Mouse (Mus musculus) lung, embryonic 14.5 days (tissue): ENCODE measurements around the gene Ppp1r1c. TPM values are rescaled to one million over a fixed set of nuclear protein-coding genes. Genes with fewer than 3 reads are reported as not detected.

Experiments
- ATAC-seq: fragments of 200-750 bp; cut with Nextera tagmentation; 2 replicates; pipeline ENCODE4 v1.8.0; 2017; ENCODE audit warnings: mild to moderate bottlenecking, moderate TSS enrichment, moderate library complexity; ENCODE audit not compliant: insufficient read depth
- DNase-seq: peaks from one replicate; pipeline ENCODE4 v3.0.0-alpha.2; 2015
- H3K27ac ChIP-seq: fragments of 300-500 bp; sonication (generic); 2 replicates; pipeline ENCODE4 v1.5.1; 2014; ENCODE audit warnings: low read depth, mild to moderate bottlenecking, moderate library complexity
- H3K27me3 ChIP-seq: fragments of 300-500 bp; sonication (generic); 2 replicates; pipeline ENCODE4 v1.6.1; 2014; ENCODE audit warnings: low read length, control low read depth; ENCODE audit not compliant: insufficient read depth
- H3K36me3 ChIP-seq: fragments of 300-500 bp; sonication (generic); 2 replicates; pipeline ENCODE4 v1.6.1; 2014; ENCODE audit warnings: control low read depth; ENCODE audit not compliant: insufficient read depth
- H3K4me1 ChIP-seq: fragments of 300-500 bp; sonication (generic); 2 replicates; pipeline ENCODE4 v1.6.1; 2014; ENCODE audit warnings: antibody characterized with exemption, control low read depth; ENCODE audit not compliant: insufficient read depth
- H3K4me2 ChIP-seq: fragments of 300-500 bp; sonication (generic); 2 replicates; pipeline ENCODE4 v1.6.1; 2014; ENCODE audit warnings: mild to moderate bottlenecking
- H3K4me3 ChIP-seq: fragments of 300-500 bp; sonication (generic); 2 replicates; pipeline ENCODE4 v1.5.1; 2014; ENCODE audit warnings: low read depth, low read length
- H3K9ac ChIP-seq: fragments of 300-500 bp; sonication (generic); 2 replicates; pipeline ENCODE4 v1.6.1; 2014
- H3K9me3 ChIP-seq: fragments of 300-500 bp; sonication (generic); 2 replicates; pipeline ENCODE4 v1.6.1; 2016; ENCODE audit warnings: low read depth, low read length, control low read depth
- CTCF ChIP-seq: IDR thresholded peaks from 2 replicates; pipeline ENCODE4 v1.5.1; 2016; ENCODE audit warnings: antibody characterized with exemption, low read depth
- WGBS: fragments of 180-500 bp; shearing (Covaris S2); extraction: QIAGEN DNeasy Blood & Tissue Kit; methylation state at CpG from one replicate; pipeline ENCODE4 v1.1.7; 2014; 5-methylcytosine and 5-hydroxymethylcytosine counted together
- polyA plus RNA-seq: library from polyadenylated mRNA; unstranded; fragments of >200 nt; fragmentation: Nextera tagmentation; extraction: Ambion mirVana; gene quantifications from 2 replicates; pipeline ENCODE4 v1.2.1, GENCODE M21; 2014

Ppp1r1c gene
- not detected in 2 replicates for polyA plus RNA-seq

- DNase-seq (no peak), ATAC-seq (no peak)
- 90% methylated on average over 6 of the region's 6 CpGs for WGBS
- Histone ChIP-seq H3K4me3 (no peak within 1 kb of the TSS), H3K9ac (no peak within 1 kb of the TSS), H3K36me3 (no peaks in the 10 kb centered on the region), H3K4me1 (no peaks in the 10 kb centered on the region), H3K27me3 (no peaks in the 10 kb centered on the region), H3K9me3 (no peaks in the 10 kb centered on the region), H3K4me2 (no peak within 1 kb of the TSS), H3K27ac (no peak within 1 kb of the TSS)
- TF ChIP-seq CTCF = no peak
These were observed at the start of gene Ppp1r1c for GRCm38 (mm10) chr2:79707575-79707974. Gene Ppp1r1c (plus strand): TSS chr2:79707780.

GRCm38 (mm10) chr2:79660417-79661185 lies 47.0 kb upstream of the Ppp1r1c start:
- H3K4me1 ChIP-seq = no peaks in the 10 kb centered on the region

GRCm38 (mm10) chr2:79661486-79662104 lies 46.0 kb upstream of the Ppp1r1c start:
- H3K4me1 ChIP-seq = no peaks in the 10 kb centered on the region
- ATAC-seq = no peak
- no peak for DNase-seq
- no peak for TF ChIP-seq CTCF
- H3K27ac ChIP-seq = no peak overlapping the region
- no peak overlapping the region for H3K4me3 ChIP-seq
- 68% methylated on average over 7 of the region's 7 CpGs for WGBS
- no peak overlapping the region for H3K4me2 ChIP-seq
- no peaks in the 10 kb centered on the region for H3K9me3 ChIP-seq
- H3K36me3 ChIP-seq = peaks cover 61% of the 10 kb centered on the region
- H3K9ac ChIP-seq = no peak overlapping the region
- H3K27me3 ChIP-seq = no peaks in the 10 kb centered on the region

More at GRCm38 (mm10) chr2:79660417-79661185, 47.0 kb upstream of the Ppp1r1c start:
- Histone ChIP-seq H3K9me3 (no peaks in the 10 kb centered on the region), H3K4me2 (no peak overlapping the region), H3K9ac (no peak overlapping the region), H3K27me3 (no peaks in the 10 kb centered on the region), H3K27ac (no peak overlapping the region), H3K4me3 (no peak overlapping the region), H3K36me3 (peaks cover 64% of the 10 kb centered on the region)
- ATAC-seq = no peak
- no peak for TF ChIP-seq CTCF
- WGBS = 90% methylated on average over 12 of the region's 12 CpGs
- DNase-seq = no peak

- no peaks in the 10 kb centered on the region for H3K27me3 ChIP-seq
- ATAC-seq = peak; percentile 45; the same call in 1 of the 2 replicates
- TF ChIP-seq CTCF = no peak
- no peak for DNase-seq
- H3K4me3 ChIP-seq = no peak overlapping the region
- no peaks in the 10 kb centered on the region for H3K4me1 ChIP-seq
- no peak overlapping the region for H3K4me2 ChIP-seq
- H3K27ac ChIP-seq = no peak overlapping the region
- WGBS = 68% methylated on average over 3 of the region's 3 CpGs
- no peak overlapping the region for H3K9ac ChIP-seq
- H3K9me3 ChIP-seq = no peaks in the 10 kb centered on the region
- H3K36me3 ChIP-seq = peaks cover 47% of the 10 kb centered on the region
These were observed 42.9 kb upstream of the Ppp1r1c start for GRCm38 (mm10) chr2:79664532-79665286.

- Histone ChIP-seq H3K27me3 (no peaks in the 10 kb centered on the region), H3K9me3 (no peaks in the 10 kb centered on the region), H3K27ac (no peak overlapping the region; the same call in 1 of the 2 replicates), H3K4me2 (no peak overlapping the region), H3K36me3 (peaks cover 47% of the 10 kb centered on the region), H3K9ac (no peak overlapping the region), H3K4me1 (no peaks in the 10 kb centered on the region), H3K4me3 (no peak overlapping the region)
- no peak for TF ChIP-seq CTCF
- peak; percentile 38 for DNase-seq
- 36% methylated on average over 3 of the region's 3 CpGs for WGBS
- peak; percentile 80 for ATAC-seq
These were observed 42.1 kb upstream of the Ppp1r1c start for GRCm38 (mm10) chr2:79665492-79665891.

GRCm38 (mm10) chr2:79675266-79675665 lies 32.3 kb upstream of the Ppp1r1c start:
- H3K9me3 ChIP-seq = no peaks in the 10 kb centered on the region
- ATAC-seq (no peak), DNase-seq (no peak)
- H3K27ac ChIP-seq = no peak overlapping the region
- no peaks in the 10 kb centered on the region for H3K4me1 ChIP-seq
- no peak overlapping the region for H3K9ac ChIP-seq
- no peak overlapping the region for H3K4me3 ChIP-seq
- H3K36me3 ChIP-seq = peaks cover 21% of the 10 kb centered on the region
- WGBS = 93% methylated on average over 3 of the region's 3 CpGs
- H3K27me3 ChIP-seq = no peaks in the 10 kb centered on the region
- H3K4me2 ChIP-seq = no peak overlapping the region
- no peak for TF ChIP-seq CTCF
